Mouse (Mus musculus): Measurements from ENCODE around the gene Clic4. TPM values are rescaled to one million over a fixed set of nuclear protein-coding genes. Genes with fewer than 3 reads are reported as not detected.

The Clic4 gene
- polyA plus RNA-seq, 1 experiment from 2014 or later: 146 TPM

GRCm38 (mm10) chr4:135241106-135241505, 31.5 kb downstream of the Clic4 start:
- H3K4me1 ChIP-seq: peaks cover 25% of the 10 kb centered on the region
- H3K4me2 ChIP-seq: no peak overlapping the region
- 0 out of 2 replicates have a peak overlapping the region, but pooled peaks have one; percentile 20 for H3K27ac ChIP-seq
- peaks cover 26% of the 10 kb centered on the region for H3K36me3 ChIP-seq (ENCODE audit: poor library complexity, severe bottlenecking)
- no peaks in the 10 kb centered on the region for H3K27me3 ChIP-seq
- no peaks in the 10 kb centered on the region for H3K9me3 ChIP-seq (replicated peaks)
- no peak overlapping the region for H3K9ac ChIP-seq
- WGBS: 59% methylated on average over 5 of the region's 5 CpGs
- ATAC-seq: no peak
- no peak overlapping the region for H3K4me3 ChIP-seq

- Histone ChIP-seq H3K27me3 (no peaks in the 10 kb centered on the region), H3K9me3 (replicated peaks) (no peaks in the 10 kb centered on the region), H3K4me2 (no peak overlapping the region), H3K9ac (no peak overlapping the region), H3K36me3 (ENCODE audit: poor library complexity, severe bottlenecking) (peaks cover 26% of the 10 kb centered on the region), H3K27ac (0 out of 2 replicates have a peak overlapping the region, but pooled peaks have one; percentile 2), H3K4me1 (peaks cover 21% of the 10 kb centered on the region), H3K4me3 (no peak overlapping the region)
- ATAC-seq: no peak
- WGBS: 82% methylated on average over 3 of the region's 3 CpGs
These were observed 32.3 kb downstream of the Clic4 start for GRCm38 (mm10) chr4:135240329-135240728.

GRCm38 (mm10) chr4:135238706-135239510, 33.7 kb downstream of the Clic4 start:
- H3K9me3 ChIP-seq (replicated peaks): no peaks in the 10 kb centered on the region
- WGBS: 83% methylated on average over 13 of the region's 13 CpGs
- H3K27ac ChIP-seq: no peak overlapping the region
- no peak overlapping the region for H3K4me2 ChIP-seq
- peaks cover 26% of the 10 kb centered on the region for H3K36me3 ChIP-seq (ENCODE audit: poor library complexity, severe bottlenecking)
- no peak for ATAC-seq
- H3K4me3 ChIP-seq: no peak overlapping the region
- H3K9ac ChIP-seq: no peak overlapping the region
- no peaks in the 10 kb centered on the region for H3K27me3 ChIP-seq
- peaks cover 25% of the 10 kb centered on the region for H3K4me1 ChIP-seq

GRCm38 (mm10) chr4:135236658-135237057, 36.0 kb downstream of the Clic4 start:
- no peak for ATAC-seq
- H3K27me3 ChIP-seq: no peaks in the 10 kb centered on the region
- WGBS: 96% methylated on average over 4 of the region's 4 CpGs

GRCm38 (mm10) chr4:135235546-135235945, 37.1 kb downstream of the Clic4 start:
- 0 out of 2 replicates have a peak overlapping the region, but pooled peaks have one; percentile 15 for H3K27ac ChIP-seq
- H3K4me3 ChIP-seq: no peak overlapping the region
- H3K36me3 ChIP-seq (ENCODE audit: poor library complexity, severe bottlenecking): peaks cover 26% of the 10 kb centered on the region
- no peak overlapping the region for H3K9ac ChIP-seq
- no peak overlapping the region for H3K4me2 ChIP-seq
- H3K4me1 ChIP-seq: peaks cover 18% of the 10 kb centered on the region
- 70% methylated on average over 8 of the region's 8 CpGs for WGBS
- H3K9me3 ChIP-seq (replicated peaks): no peaks in the 10 kb centered on the region
- no peaks in the 10 kb centered on the region for H3K27me3 ChIP-seq
- no peak for ATAC-seq

More at GRCm38 (mm10) chr4:135236658-135237057, 36.0 kb downstream of the Clic4 start:
- Histone ChIP-seq H3K4me3 (no peak overlapping the region), H3K27ac (no peak overlapping the region), H3K9ac (no peak overlapping the region), H3K36me3 (ENCODE audit: poor library complexity, severe bottlenecking) (peaks cover 26% of the 10 kb centered on the region), H3K4me2 (no peak overlapping the region), H3K9me3 (replicated peaks) (no peaks in the 10 kb centered on the region), H3K4me1 (peaks cover 19% of the 10 kb centered on the region)

- Histone ChIP-seq H3K9me3 (replicated peaks) (no peaks in the 10 kb centered on the region), H3K27me3 (no peaks in the 10 kb centered on the region), H3K4me2 (no peak overlapping the region), H3K4me1 (peaks cover 27% of the 10 kb centered on the region), H3K27ac (no peak overlapping the region), H3K4me3 (no peak overlapping the region), H3K36me3 (ENCODE audit: poor library complexity, severe bottlenecking) (peaks cover 7% of the 10 kb centered on the region), H3K9ac (no peak overlapping the region)
- ATAC-seq: no peak
- 93% methylated on average over 5 of the region's 5 CpGs for WGBS
These were observed 40.1 kb downstream of the Clic4 start for GRCm38 (mm10) chr4:135232563-135232962.

GRCm38 (mm10) chr4:135231543-135231942, 41.1 kb downstream of the Clic4 start:
- H3K4me3 ChIP-seq: no peak overlapping the region
- peaks cover 1% of the 10 kb centered on the region; the same call in 1 of the 2 replicates for H3K36me3 ChIP-seq (ENCODE audit: poor library complexity, severe bottlenecking)
- H3K4me1 ChIP-seq: peaks cover 27% of the 10 kb centered on the region
- no peak overlapping the region for H3K9ac ChIP-seq
- no peak for ATAC-seq
- H3K27ac ChIP-seq: peak overlapping the region; percentile 60; the same call in 1 of the 2 replicates
- no peaks in the 10 kb centered on the region for H3K9me3 ChIP-seq (replicated peaks)
- 82% methylated on average over 5 of the region's 5 CpGs for WGBS
- no peak overlapping the region for H3K4me2 ChIP-seq
- no peaks in the 10 kb centered on the region for H3K27me3 ChIP-seq

- peaks cover 27% of the 10 kb centered on the region for H3K4me1 ChIP-seq
- no peak overlapping the region for H3K4me3 ChIP-seq
- no peaks in the 10 kb centered on the region for H3K27me3 ChIP-seq
- H3K4me2 ChIP-seq: no peak overlapping the region
- H3K27ac ChIP-seq: peak overlapping the region; percentile 60
- peaks cover 5% of the 10 kb centered on the region for H3K36me3 ChIP-seq (ENCODE audit: poor library complexity, severe bottlenecking)
- no peaks in the 10 kb centered on the region for H3K9me3 ChIP-seq (replicated peaks)
- no peak overlapping the region for H3K9ac ChIP-seq
- 66% methylated on average over 3 of the region's 3 CpGs for WGBS
- no peak for ATAC-seq
These were observed 41.5 kb downstream of the Clic4 start for GRCm38 (mm10) chr4:135231136-135231535.

- H3K9ac ChIP-seq: no peak overlapping the region
- H3K9me3 ChIP-seq (replicated peaks): no peaks in the 10 kb centered on the region
- no peak overlapping the region for H3K4me3 ChIP-seq
- H3K36me3 ChIP-seq (ENCODE audit: poor library complexity, severe bottlenecking): peaks cover 10% of the 10 kb centered on the region
- peak overlapping the region; percentile 60 for H3K27ac ChIP-seq
- H3K27me3 ChIP-seq: no peaks in the 10 kb centered on the region
- H3K4me1 ChIP-seq: peaks cover 27% of the 10 kb centered on the region
- 49% methylated on average over 5 of the region's 5 CpGs for WGBS
- no peak for ATAC-seq
- no peak overlapping the region for H3K4me2 ChIP-seq
These were observed 42.0 kb downstream of the Clic4 start for GRCm38 (mm10) chr4:135230661-135231060.

GRCm38 (mm10) chr4:135229871-135230270, 42.7 kb downstream of the Clic4 start:
- Histone ChIP-seq H3K27ac (peak overlapping the region; percentile 8; the same call in 1 of the 2 replicates), H3K9ac (no peak overlapping the region), H3K27me3 (no peaks in the 10 kb centered on the region), H3K4me1 (peaks cover 25% of the 10 kb centered on the region), H3K4me3 (no peak overlapping the region), H3K9me3 (replicated peaks) (no peaks in the 10 kb centered on the region), H3K4me2 (no peak overlapping the region), H3K36me3 (ENCODE audit: poor library complexity, severe bottlenecking) (peaks cover 17% of the 10 kb centered on the region)
- ATAC-seq: no peak
- WGBS: 77% methylated on average over 4 of the region's 4 CpGs

GRCm38 (mm10) chr4:135228136-135228535, 44.5 kb downstream of the Clic4 start:
- Histone ChIP-seq H3K36me3 (ENCODE audit: poor library complexity, severe bottlenecking) (peaks cover 32% of the 10 kb centered on the region), H3K4me2 (no peak overlapping the region), H3K9ac (no peak overlapping the region), H3K27ac (no peak overlapping the region), H3K27me3 (no peaks in the 10 kb centered on the region), H3K4me3 (no peak overlapping the region), H3K9me3 (replicated peaks) (no peaks in the 10 kb centered on the region), H3K4me1 (peaks cover 24% of the 10 kb centered on the region)
- 82% methylated on average over 3 of the region's 3 CpGs for WGBS
- ATAC-seq: no peak

GRCm38 (mm10) chr4:135226008-135226667, 46.5 kb downstream of the Clic4 start:
- 96% methylated on average over 12 of the region's 12 CpGs for WGBS
- H3K36me3 ChIP-seq (ENCODE audit: poor library complexity, severe bottlenecking): peaks cover 51% of the 10 kb centered on the region
- H3K4me1 ChIP-seq: peaks cover 33% of the 10 kb centered on the region
- H3K4me2 ChIP-seq: no peak overlapping the region
- no peak overlapping the region for H3K27ac ChIP-seq
- no peak overlapping the region for H3K4me3 ChIP-seq
- H3K9me3 ChIP-seq (replicated peaks): no peaks in the 10 kb centered on the region
- no peak for ATAC-seq
- H3K9ac ChIP-seq: no peak overlapping the region
- no peaks in the 10 kb centered on the region for H3K27me3 ChIP-seq
